Mouse (Mus musculus) common myeloid progenitor, adult 5-6 weeks (primary cell): ENCODE measurements around the gene Ehbp1. TPM values are rescaled to one million over a fixed set of nuclear protein-coding genes. Genes with fewer than 3 reads are reported as not detected.
A peak's percentile ranks its signal among the peaks of the same experiment; 100 is the strongest.

Experiments used
- ATAC-seq: replicated peaks from 2 replicates; pipeline ENCODE4 v1.8.0; 2016; ENCODE audit warnings: low read depth, mild to moderate bottlenecking, moderate TSS enrichment, inconsistent platforms; ENCODE audit not compliant: poor library complexity, severe bottlenecking
- total RNA-seq: library from RNA; stranded (forward); fragments of 200-1000, 187-1606 nt; gene quantifications from 2 replicates; pipeline ENCODE4 v1.2.3, GENCODE M21; 2017

Ehbp1 gene
- total RNA-seq, 1 experiment from 2014 or later, result 7.1 TPM

DNA sequence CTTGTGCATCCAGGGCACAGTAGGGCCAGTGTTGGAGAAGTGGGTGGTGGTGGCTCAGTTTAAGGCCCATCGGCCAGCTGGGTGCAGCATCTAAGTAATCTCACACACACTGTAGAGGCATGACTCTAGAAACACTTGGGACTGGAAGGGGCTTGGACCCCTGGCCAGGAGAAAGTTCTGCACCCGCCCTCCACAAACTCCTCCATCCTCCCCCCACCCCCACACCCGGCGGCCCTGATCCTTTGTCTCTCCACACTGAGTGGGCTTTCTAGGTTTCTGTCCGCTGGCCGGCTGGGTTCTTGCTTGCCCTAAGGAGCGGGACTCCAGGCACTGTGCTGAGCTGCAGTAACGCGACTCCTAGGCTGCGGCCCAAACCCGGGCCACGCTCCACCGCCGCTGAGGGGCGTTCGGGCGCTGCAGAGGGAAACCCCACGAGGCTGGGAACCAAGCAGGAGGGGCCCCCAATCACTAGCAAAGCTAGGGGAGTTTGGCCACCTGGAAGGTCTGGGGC, 337.7 kb downstream of the Ehbp1 start:
- ATAC-seq, result no peak

DNA sequence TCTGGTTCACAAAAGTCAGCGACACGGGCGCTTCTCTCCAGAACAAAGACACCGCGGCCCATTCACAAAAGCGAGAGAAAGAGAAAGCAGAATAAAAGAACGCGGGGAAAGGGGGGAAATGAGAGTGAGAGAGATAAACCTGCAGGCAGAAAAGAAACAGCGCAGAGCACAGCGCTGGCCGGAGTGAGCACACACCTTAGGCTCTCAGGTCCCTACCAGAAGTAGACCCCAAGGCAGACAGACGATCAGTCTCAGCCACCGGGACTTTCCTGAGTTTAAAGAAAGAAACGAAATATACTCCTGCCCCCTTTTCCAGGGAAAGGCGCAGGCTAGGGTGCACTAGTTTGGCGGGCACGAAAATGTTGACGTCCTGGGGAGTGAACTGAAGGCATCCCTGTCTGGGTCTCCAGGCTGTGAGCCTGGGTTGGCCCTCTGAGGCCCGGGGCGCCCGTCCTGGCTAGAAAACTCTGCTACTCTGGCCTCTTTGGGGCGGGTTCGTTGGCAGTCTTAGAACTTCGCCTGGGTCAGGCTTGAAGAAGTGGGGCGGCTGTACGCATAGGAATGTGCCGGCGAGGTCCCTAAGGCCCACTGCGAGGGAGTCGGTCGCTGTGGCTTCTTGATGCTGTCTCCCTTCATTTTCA, 338.6 kb downstream of the Ehbp1 start:
- ATAC-seq, result no peak

DNA sequence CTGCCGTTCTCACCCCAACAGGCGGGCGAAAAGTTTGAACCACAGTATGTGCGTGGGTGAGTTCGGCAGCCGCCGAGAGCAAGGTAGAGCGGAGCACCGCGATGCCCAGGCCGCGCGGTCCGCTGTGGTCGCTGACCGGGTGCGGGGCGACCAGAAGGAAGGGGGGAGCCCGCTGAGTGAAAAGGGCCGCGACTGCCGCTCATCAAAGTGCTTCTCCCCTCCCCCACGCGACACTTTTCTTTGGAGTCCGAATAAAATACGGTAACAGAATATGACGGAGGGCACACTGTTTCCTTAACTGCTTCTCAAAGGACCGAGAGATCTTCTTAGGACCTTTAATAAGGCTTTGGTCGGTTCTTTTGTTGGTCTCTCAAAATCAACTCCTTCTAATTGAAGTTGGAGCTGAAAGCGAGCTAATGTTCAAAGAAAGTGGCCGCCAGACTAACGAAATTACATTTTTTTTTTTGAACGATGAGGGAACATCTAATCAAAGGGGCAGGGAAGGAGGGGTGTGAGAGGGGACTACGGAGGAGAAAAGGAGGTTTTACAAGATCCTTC, 339.2 kb downstream of the Ehbp1 start, which contains the start of gene Otx1:
TSS of gene Otx1 (minus strand) at position 115 of the 558 bp plus-strand sequence.
- ATAC-seq, result no peak

DNA sequence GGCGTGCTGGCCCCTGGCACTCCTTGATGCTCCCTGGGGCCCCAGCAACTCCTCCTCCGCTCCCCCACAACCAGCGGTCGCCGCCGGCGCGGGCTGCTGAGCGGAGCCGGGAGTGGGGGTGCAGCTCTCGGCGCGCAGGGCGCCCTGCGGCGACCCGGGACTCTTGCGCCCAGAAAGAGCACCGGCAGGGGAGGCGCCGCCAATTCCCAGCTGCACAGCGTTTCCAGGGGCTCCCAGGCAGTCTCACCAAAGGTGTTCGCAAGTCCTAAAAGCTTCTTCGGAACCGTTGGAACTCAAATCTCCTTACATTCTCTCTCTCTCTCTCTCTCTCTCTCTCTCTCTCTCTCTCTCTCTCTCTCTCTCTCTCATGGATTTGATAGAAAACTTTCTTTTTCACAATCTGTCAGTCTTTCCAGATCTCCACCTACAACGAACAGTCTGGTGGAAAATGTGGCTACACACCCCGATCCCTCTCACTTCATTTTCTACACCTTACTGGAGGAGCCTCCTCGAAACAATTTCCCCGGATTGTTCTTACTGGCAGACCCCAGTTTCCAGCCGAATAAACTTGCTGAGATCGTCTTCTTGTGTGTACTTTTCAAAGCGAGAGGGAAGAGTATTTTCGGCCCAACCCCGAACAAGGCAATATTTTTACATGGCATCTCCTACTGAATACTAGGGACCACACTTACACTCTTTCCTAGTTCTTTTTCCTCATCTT, 339.9 kb downstream of the Ehbp1 start:
- ATAC-seq, result no peak

DNA sequence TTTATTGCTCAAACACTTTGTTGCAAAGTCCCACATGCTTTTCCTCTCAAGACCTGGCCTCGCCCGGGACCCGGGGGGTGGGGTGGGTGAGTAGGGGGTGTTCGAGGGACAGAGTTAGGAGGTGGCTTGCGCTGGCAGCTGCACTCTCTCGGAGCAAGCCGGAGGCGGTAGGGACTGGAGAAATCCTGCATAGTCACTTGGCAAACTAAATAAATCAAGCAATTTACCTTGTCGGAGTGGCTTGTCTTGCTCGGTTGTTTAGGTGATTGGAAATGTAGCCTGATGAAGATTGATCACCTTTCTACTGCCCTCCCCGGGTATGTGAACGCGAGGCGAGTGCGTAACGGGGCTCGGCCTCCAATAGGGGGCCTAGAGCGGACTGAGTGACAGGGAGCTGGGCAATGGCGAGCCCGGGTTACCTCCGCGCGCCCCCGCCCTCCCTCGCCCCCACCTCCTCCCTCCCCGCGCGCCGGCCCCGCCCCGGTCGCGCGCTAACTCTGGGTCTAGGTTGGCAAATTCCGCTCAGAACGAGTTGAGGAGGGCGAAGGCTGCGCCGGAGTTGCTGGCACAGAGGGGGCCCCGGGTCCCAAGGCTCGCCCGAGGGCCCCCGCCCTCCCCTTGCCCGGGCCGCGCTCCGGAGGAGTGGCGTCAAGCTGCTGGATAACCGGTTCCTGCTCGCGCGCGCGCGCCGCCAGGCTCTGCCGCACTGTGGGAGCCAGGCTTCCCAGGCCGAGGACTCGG, 340.6 kb downstream of the Ehbp1 start:
- ATAC-seq, result 0 out of 2 replicates have a peak, but pooled peaks have one; percentile 24

DNA sequence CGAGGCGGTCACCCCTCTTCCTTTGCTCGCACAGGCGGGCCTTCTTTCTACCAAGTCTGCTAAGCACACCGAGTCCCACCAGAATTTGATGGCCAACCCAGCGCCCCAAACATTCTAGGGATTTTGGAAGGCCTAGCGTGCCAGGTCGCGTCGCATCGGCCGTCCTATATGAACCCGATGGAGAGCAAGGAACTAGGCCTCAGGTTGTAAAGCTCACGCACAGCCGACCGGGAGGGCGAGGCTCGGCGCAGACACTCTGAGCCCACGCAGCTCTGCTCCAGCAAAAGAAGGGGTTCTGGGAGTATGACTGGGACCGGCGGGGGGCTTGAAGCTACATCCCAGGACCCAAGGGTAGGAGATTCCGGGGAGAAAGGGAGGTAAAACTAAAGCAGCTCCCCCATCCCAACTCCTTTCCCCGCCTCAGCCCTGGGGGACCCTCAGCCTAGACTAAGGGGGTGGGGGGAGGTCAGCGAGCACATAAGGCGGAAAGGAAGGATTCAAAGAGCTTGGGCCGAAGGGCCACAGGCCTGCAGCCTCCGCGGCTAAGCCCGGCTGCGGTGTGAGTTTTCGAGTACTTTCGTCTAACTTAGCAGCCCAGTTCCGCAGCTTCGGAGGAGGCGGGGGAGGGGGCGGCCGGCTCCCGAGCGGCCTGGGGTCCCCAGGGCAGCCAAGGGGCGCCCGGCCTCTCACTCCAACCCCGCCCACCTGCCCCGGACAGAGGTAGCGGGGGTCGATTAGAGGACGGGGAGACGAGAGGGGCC, 341.6 kb downstream of the Ehbp1 start:
- ATAC-seq, result no peak

DNA sequence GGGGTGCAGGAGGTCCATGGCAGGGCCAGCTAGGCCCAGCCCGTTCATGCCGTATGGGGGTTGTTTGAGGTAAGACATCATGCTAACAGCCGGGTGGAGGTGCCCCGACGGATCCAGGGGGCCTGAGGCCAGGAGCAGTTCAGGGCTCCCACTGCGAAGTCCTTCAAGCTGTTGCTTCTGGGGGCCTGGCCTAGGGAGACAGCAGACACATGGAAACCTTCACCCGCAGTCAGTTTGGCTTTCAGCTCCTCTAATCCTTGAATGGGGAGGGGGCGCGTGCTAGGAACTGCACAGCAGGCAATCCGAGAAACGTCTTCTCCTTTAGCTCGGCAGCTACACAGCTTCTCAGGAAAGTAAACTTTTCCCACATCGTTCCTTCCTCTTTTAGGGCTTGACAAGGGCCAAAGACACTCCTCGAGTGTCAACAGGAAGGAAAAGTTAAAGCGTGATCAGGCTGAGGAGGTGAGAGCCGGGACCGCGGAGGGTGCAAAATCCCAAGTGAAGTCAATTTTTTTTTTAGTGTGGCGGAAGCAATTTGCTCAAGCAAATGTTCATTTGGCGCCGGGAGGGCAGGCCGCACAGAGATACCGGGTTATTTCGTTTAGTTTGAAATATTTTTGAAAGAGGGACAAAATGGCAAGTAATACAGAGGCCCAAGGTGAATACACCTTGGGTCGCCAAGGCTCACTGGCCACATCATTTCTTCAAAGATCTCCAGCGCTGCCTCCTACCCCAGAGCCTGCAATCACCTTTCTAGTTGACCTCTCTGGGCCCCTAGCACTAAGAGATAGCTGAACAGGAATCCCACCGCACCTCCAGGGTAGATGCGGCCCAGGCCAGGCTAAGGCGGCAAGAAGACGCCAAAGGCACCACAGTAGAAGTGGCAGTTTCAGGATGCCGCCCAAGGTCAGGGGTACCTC, 342.4 kb downstream of the Ehbp1 start:
- no peak for ATAC-seq

DNA sequence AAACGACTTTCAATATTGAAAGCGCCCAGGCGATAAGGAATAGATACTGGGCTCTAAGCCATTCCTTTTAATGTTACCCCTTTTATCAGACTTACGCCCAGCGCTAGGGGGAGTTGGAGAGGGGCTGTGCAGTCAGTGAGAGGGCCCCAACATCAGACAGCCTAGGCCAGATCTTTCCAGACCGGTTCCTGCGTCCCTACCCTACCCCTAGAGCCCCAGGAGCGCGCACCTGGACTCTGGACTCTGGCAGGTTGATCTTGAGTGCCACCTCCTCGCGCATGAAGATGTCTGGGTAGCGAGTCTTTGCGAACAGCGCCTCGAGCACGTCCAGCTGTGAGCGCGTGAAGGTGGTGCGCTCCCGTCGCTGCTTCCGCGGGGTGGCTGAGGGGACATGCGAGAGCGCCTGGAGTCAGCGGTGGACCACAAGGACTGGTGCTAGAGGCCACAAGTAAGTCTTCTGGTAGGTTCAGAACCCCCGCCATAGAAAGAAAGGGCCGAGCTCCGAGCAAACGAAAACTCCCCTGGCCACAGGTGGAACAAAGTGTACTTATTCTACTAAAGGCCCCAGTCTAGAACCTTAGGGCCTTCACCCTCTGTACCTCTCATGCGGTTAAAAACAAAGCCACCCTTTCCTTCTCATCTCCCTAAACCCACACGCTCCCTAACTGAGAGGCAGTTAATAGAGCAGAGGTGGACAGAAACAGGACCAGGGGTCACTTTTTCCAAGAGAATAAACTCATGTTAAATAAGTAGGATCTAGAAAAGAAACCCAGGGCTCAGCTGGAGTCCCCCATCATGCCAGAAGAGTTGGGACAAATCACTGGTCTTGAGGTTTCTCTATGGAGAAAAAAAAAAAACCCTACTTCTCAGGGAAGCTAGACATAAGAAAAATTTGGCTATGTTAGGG, 343.7 kb downstream of the Ehbp1 start:
- ATAC-seq, result peak; percentile 22; the same call in 1 of the 2 replicates

DNA sequence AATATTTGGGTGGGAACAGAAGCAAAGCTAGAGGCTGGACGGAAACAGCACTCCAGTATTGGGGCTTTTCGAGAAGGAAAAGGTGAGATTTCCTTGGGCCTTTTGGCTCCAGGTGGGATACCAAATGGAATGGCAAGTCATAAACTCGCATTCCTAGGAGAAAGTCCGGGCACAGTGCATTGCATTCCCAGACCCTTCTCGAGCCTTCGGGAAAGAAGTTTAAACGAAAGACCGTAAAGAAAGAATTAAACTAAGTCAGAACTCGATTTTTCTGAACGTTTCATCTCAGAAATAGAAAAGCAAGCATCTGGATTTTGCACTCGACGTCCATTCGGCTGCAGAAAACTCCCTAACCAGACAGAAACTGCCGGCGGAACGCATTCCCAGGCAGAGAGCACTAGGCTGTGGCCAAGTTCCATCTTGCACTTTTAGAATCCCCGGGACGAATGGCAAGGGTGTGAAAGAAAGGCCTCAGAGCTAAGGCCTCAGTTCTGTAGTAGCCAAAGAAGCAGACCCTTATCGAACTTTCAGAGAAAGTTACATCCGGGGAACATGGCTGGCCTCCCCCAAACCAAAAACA, 344.4 kb downstream of the Ehbp1 start:
- ATAC-seq, result no peak

DNA sequence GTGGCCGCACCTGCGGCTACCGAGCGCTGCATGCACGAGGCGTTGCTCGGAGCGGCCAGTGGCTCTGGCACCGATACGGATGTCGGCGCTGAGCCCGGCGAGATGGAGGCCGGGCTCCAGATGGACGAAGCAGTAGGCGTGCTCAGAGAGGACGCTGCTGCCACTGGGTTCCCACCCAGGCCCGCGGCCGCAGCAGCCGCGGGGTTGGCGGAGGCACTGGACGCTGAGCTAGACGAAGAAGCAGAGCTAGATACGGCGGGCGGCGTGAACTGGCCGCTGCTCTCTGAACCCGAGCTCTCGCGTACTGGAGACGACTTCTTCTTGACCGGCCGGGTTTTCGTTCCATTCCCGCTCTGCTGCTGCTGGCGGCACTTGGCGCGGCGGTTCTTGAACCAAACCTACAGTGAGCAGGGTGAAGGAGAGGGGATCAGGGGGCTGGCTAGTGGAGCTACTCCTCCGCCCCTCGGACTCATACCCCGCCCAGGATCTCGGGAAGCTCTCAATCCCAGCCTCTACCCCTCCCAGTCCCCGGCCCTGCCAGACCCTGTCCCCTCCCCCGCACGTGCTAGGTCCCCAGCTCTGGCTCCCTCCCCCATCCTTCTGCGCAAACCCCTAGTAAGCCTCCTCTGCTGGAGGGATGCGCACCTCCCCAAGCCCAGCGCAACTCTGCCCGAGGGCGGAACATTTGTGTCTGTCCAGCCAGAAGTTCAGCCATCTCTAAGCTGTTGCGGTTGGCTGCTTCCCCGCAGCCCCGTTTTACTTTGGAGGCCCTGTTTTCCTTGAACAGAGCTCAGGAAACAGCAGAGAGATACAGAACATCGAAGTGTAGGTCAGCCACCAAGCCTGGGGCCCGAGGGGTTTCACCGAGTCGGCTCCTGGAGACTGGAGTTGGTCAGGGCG, 345.2 kb downstream of the Ehbp1 start:
- no peak for ATAC-seq

DNA sequence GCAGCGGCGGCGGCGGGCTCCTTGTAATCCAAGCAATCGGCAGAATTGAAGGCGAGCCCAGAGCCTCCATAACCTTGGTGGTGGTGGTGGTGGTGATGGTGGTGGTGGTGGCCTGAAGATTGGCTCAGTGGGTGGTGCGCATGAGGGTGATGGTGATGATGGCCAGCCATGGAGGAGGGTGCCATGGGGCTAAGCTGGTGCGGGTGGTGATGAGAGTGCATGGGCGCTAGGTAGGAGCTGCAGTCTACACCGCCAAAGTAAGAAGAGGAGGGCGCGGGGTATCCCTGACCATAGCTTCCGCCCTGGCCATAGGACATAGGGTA, 345.8 kb downstream of the Ehbp1 start:
- ATAC-seq, result no peak

DNA sequence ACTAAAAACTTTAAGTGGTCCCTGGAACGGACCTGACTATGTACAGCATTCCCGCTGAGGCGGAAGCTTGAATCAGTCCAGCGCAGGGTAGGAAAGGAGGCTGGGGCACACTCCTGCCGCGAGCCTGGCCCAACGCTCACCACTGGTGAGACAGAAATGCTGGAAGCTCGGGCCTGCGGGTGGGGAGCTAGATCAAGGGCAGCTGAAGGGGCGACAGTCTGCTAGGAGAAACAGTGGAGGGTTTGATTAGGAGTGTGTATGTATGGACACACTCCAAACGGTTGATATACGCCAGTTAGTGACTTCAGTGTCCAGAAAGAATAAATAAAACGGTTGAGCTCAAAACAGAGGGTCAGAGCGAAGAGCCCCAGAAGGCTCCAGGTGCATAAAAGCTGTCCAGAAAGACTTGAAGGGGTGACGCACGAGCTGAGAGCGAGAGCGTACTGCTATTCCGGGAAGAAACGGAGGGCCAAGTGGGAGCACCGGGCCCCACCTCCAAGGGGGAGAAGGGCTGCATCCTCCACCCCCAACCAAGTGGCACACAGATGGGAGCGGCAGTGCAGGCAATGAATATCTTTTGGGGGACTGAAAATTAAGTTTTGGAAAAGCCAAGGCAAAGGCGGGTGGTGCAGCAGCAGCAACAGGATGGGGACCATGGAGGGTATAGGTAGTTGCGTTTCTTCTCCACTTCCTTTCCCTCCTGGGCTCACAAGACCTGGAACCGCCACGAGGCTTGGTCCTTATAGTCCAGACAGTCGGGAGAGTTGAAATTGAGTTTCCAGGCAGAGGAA, 346.4 kb downstream of the Ehbp1 start:
- no peak for ATAC-seq

DNA sequence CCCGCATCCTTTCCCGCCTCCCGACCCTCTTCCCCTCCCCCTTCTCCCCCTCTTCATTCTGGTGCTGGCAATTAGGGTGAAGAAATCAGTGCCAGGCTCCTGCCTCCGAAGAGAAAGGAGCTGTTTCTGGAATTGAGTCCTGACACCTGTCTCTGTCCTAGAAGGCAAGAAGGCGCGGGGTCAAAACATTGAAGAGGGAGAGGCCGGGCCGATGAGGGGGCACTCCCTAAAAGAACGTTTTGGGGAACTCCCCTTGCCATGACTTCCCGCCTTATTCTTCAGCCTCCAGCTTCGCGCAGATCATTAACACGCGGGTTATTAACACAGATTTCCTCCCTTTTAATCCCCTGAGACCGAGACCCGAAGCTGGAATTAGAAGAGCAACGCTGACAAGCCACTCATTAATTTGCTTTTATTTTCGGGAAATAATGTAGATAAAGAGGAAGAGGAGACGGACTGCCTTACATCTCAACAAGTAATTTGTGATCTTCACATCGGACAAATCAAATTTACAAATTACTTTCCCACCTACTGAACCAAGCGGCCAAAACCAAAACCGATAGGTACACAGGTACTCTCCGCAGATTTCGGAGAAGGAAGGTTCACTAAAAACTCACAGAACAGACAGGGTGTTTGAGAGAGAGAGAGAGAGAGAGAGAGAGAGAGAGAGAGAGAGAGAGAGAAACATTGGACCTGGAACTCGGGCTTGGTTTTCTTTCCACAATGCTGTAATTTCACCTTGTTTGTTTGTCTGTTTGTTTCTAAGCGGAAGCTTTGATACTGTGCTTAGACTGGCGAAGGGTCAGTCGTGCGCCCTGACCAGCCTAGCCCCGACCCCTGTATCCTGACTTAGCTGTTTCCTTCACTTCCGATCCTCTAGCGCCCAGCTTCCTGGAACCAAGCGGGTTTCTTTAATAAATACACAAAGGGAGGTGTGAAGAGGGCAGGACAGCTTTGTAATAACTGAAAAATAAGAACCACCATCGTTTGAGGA, 347.4 kb downstream of the Ehbp1 start:
- no peak for ATAC-seq

DNA sequence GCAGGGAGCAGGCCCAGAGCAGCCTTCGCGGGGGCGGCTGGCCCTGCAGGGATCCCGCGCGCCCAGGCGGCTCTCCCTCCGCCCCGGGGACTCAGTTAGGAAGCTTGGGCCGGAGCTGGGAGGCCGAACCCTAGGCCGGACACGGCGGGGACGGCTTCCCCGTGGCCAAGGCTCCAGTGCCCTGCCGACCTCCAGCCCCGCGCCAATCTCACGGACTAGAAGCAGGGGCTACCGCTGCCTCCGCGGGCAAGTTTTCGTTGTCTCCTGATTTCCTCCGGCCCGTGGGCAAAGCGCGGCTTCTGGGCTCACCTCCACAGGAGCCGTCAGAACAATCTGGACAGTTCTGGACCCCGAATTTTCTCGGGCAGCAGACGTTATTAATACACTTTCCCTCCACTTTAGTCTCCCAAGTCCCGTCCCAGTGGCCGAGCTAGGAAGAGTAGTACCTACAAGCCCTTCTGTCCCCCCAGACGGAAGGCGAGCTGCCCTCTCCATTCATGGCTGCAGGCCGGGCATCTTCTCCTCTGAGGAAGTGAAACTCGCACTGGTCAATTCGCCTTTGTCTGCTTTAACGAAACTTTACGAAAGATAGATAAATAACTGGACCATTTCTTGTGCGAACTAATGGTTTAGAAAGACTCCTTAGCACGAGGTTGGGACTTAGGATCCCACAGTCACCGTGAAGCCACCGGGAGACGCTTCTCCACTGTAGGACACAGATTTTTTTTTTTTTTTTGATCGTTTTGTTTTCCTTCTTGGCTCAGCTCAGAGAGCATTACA, 348.3 kb downstream of the Ehbp1 start:
- ATAC-seq, result 0 out of 2 replicates have a peak, but pooled peaks have one; percentile 13
